Mouse (Mus musculus): ENCODE measurements around the gene Isl2.

DNA sequence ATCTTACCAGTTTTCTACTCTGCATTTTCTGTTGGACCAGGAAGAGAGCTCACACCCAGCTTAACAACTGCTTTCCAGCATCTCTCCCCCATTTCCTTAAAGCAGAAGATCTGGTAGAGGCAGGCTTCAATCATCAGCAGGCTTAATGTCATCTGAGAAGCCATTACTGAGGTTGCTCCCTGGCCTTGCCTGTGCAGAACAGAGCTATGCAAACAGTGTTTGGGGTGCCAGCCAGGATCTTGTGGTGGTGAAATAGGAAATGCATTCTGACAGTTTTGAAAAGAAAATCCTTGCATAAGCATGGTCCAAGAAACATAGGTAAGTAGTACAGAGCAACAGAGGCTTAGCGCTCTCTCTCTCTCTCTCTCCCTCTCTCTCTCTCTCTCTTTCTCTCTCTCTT, 22.5 kb downstream of the Isl2 start:
- TF ChIP-seq EP300 (IDR thresholded peaks at IDR 0.05; ENCODE audit: low read length) (no peak), CTCF (conservative IDR thresholded peaks at IDR 0.05 in 1 of 2, IDR thresholded peaks at IDR 0.05 in 1 of 2; ENCODE audit: low read depth in 2 of 2, low read length in 2 of 2) (no peak), RCOR1 (conservative IDR thresholded peaks at IDR 0.05; ENCODE audit: low read depth, low read length) (no peak), USF1 (IDR thresholded peaks at IDR 0.05; ENCODE audit: low read depth, low read length) (no peak)

All from CH12.LX (cell line).